Mouse (Mus musculus) ovary, postnatal 36 days (tissue): Measurements from ENCODE around the gene Olfr794.

Experiments used
- DNase-seq: peaks from one replicate; pipeline ENCODE4 v3.0.0; 2022; ENCODE audit warnings: low spot score, mixed read lengths

The Olfr794 gene

DNA sequence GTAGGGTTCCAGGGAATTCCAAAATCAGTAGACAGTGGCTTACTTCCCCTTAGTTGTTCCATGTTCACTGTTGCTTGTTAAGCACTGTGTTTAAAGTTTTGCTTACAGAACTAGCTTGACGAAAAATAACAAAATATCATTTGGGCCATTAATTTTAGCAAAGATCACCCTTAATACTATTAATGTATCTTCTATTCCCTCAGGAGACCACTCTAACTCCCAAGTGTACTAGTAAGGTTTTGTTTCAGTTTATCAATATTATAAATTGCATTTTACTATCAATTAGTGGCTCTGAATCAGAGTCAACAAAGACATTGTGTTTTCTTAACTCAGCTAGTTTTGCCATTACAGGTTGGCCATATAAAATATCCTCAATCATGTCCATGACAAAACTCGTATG is at the start of gene Olfr794:
Olfr794 (plus strand) TSS at position 301 of the 400 bp plus-strand sequence.
- no peak for DNase-seq

GRCm38 (mm10) chr10:129521492-129521891 is 46.0 kb upstream of the Olfr794 start, which contains the start of gene Olfr791:
Olfr791 (plus strand) TSS chr10:129521792.
- no peak for DNase-seq

DNA sequence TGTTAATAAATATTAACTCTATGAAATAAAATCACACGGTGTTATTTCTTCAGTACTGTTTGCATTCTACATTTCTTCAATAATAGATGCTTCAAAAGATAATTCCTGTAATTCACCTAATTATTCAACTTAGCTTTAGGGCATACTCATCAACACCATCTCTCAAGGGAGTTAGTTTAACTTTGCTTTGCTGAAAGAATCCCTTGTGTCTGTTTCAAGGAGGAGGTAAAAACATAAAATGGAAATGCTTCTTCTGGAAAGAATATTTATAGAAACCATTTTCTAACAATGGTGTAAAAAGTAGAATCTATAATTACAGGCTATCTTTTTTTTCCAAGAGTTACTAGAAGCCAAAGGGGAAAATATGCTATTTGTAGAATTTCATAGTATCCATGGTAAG is 28.6 kb upstream of the Olfr794 start, which contains the start of gene Olfr792:
Olfr792 (plus strand) TSS at position 301 of the 400 bp plus-strand sequence.
- DNase-seq: no peak

- DNase-seq: no peak
Measured at GRCm38 (mm10) chr10:129549354-129549753, 18.1 kb upstream of the Olfr794 start.

- DNase-seq: no peak
Measured at GRCm38 (mm10) chr10:129577066-129577465, 9.6 kb downstream of the Olfr794 start.

DNA sequence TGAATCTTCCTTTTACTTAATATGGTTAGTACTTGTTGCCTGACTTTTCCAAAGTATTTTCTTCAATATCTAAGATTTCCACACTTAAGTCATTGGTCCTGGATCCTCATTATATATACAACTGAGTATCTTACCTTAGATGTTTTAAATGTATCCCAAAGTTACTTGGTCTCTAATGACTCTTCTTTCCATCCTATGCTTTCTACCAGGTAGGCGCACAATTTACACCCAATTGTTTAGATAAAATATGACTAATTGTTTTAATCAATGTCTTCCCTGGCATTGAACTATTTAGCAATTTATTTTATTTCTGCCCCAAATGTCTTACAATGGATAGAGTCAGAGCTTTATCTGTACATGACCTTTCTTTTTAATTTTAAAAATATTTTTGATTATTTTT is 45.0 kb downstream of the Olfr794 start, which contains the start of gene Olfr796:
Olfr796 (minus strand) TSS at position 101 of the 400 bp plus-strand sequence.
- no peak for DNase-seq

DNA sequence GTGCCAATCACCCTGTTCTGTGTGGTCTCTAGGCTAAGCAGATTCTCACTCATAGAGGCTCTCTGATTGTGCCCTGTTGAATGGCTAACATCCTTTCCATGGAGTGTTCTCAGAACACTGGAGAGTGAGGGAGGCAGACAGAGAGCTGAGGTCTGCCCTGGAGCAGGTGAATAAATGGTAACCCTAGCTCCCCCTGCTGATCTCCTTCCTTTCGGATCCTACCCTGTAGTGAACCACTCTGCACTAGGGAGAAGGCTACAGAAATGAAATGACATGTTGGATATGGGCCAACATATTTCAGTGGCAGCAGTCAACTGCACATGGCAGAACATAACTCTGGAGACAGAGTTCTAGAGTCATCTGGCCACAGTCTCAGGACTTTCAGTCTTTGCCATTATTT is 54.3 kb downstream of the Olfr794 start:
- DNase-seq: no peak
